21 mouse cellular contexts compared by ENCODE assay signal in genomic region chr4:126802174-126802573, GRCm38 (mm10). TPM values are rescaled to one million over a fixed set of nuclear protein-coding genes. Genes with fewer than 3 reads are reported as not detected.
DNase-seq lines count a peak whose midpoint lies in the region; ATAC-seq lines count a peak whose summit lies in the region.
"Had no signal": no experiment of that assay in that cellular context is flagged by ENCODE, and none has a peak within 500 bp of the region (broad histone marks: within the 10 kb centered on the region; RNA-seq: fewer than 3 reads in every experiment).

No protein-coding gene starts in this region.

- H3K4me2 ChIP-seq in heart, embryonic 11.5 days = no peak overlapping the region

- H3K36me3 ChIP-seq in heart, embryonic 10.5 days = 0 out of 2 replicates have a peak, but pooled peaks cover 3% of the 10 kb centered on the region
- H3K36me3 ChIP-seq in heart, embryonic 11.5 days (ENCODE audit: control insufficient read depth, insufficient read depth, low read length) = no peaks in the 10 kb centered on the region

- H3K4me1 ChIP-seq in heart, embryonic 10.5 days = peaks cover 25% of the 10 kb centered on the region
- H3K4me1 ChIP-seq in heart, embryonic 11.5 days (ENCODE audit: control insufficient read depth, insufficient read depth, low read length) = peaks cover 12% of the 10 kb centered on the region

- peak; percentile 71 for DNase-seq in heart, adult 11 months
- no peak for DNase-seq in heart, adult 8-10 months (ENCODE audit: low spot score)
- peak; percentile 57 for DNase-seq in heart, embryonic 10.5 days (ENCODE audit: low spot score)
- DNase-seq in testis, postnatal 10 days (ENCODE audit: low spot score) = peak; percentile 7
- DNase-seq in testis, postnatal 14 days (ENCODE audit: low spot score) = no peak
- DNase-seq: adrenal gland, adult 2 months; adrenal gland, adult 8-10 months; adrenal gland, postnatal 10 days; adrenal gland, postnatal 14 days; adrenal gland, postnatal 25 days; adrenal gland, postnatal 36 days; B cell, adult 2 months; cerebellum, adult 11 months; cerebellum, adult 11-12 months; cerebellum, adult 18-20 months had no signal

- 91% methylated on average over 8 of the region's 8 CpGs for WGBS in heart, embryonic 10.5 days
- 88% methylated on average over 8 of the region's 8 CpGs for WGBS in heart, embryonic 11.5 days (ENCODE audit: insufficient replicate concordance)

- no peaks in the 10 kb centered on the region for H3K27me3 ChIP-seq in heart, embryonic 10.5 days (ENCODE audit: insufficient read depth, poor library complexity, severe bottlenecking)
- H3K27me3 ChIP-seq in heart, embryonic 11.5 days (ENCODE audit: control insufficient read depth, insufficient read depth, low read length) = no peaks in the 10 kb centered on the region
- H3K27me3 ChIP-seq: CH12.LX, Patski had no signal

- H3K9me3 ChIP-seq in heart, embryonic 10.5 days = no peaks in the 10 kb centered on the region
- no peaks in the 10 kb centered on the region for H3K9me3 ChIP-seq in heart, embryonic 11.5 days (replicated peaks; ENCODE audit: control insufficient read depth, low read length)
- H3K9me3 ChIP-seq: G1E had no signal

- no peak overlapping the region for H3K27ac ChIP-seq in heart, embryonic 10.5 days
- H3K27ac ChIP-seq in heart, embryonic 11.5 days (ENCODE audit: low read depth, low read length) = no peak overlapping the region

- H3K9ac ChIP-seq in heart, embryonic 11.5 days (ENCODE audit: low read depth, low read length) = no peak overlapping the region

- no peak for ATAC-seq in heart, embryonic 11.5 days (replicated peaks; ENCODE audit: insufficient number of reproducible peaks, low FRiP score, low TSS enrichment)
- ATAC-seq: activated CD4-positive, CD25-positive, alpha-beta regulatory T cell, adult 4 months; CD4-positive, CD25-positive, alpha-beta regulatory T cell, adult 4 months; Patski had no signal

- no peak overlapping the region for H3K4me3 ChIP-seq in heart, embryonic 10.5 days
- no peak overlapping the region for H3K4me3 ChIP-seq in heart, embryonic 11.5 days (ENCODE audit: low read depth, low read length)

RNA-seq across cellular contexts. Expression of gene AU040320, which starts 48.8 kb away (rescaled TPM):
- total RNA-seq in heart, adult 8-10 months (2022) = 10 to 100 TPM; 27.8 to 33.6 (median 31.3) TPM
- 19.8 and 30.4 TPM in 2 replicates for polyA plus RNA-seq in heart, embryonic 10.5 days (2016; fragmentation: Nextera tagmentation; extraction: Ambion mirVana)
- 20.7 and 24.2 TPM in 2 replicates for polyA plus RNA-seq in heart, embryonic 11.5 days (2014; fragmentation: Nextera tagmentation; extraction: Ambion mirVana)

RNA-seq across cellular contexts. Expression of gene Ncdn, which starts 48.9 kb away (rescaled TPM):
- total RNA-seq in heart, adult 8-10 months (2022) = 10 to 100 TPM; 17.2 to 20.1 (median 17.8) TPM
- 27.0 and 31.6 TPM in 2 replicates for polyA plus RNA-seq in heart, embryonic 10.5 days (2016; fragmentation: Nextera tagmentation; extraction: Ambion mirVana)
- 19.3 and 20.4 TPM in 2 replicates for polyA plus RNA-seq in heart, embryonic 11.5 days (2014; fragmentation: Nextera tagmentation; extraction: Ambion mirVana)

Comparison
In these comparisons a context has a peak if more than half of its experiments do, and no peak if none do; other contexts are left out.
1. DNase-seq: peak in heart, adult 11 months (single experiment), heart, embryonic 10.5 days (single experiment) and testis, postnatal 10 days (single experiment); none in heart, adult 8-10 months (single experiment) and testis, postnatal 14 days (single experiment).